Mouse (Mus musculus) CH12.LX (cell line): ENCODE measurements around the gene Gm9821. TPM values are rescaled to one million over a fixed set of nuclear protein-coding genes. Genes with fewer than 3 reads are reported as not detected.

ENCODE experiments used
- DNase-seq: peaks from one replicate; pipeline ENCODE4 v3.0.0-alpha.2; 2013; ENCODE audit errors: extremely low read depth
- H3K27ac ChIP-seq: 2 replicates; pipeline ENCODE4 v1.5.1; 2012; ENCODE audit warnings: low read depth, mild to moderate bottlenecking, control low read depth, moderate library complexity; ENCODE audit not compliant: insufficient read depth
- H3K27me3 ChIP-seq: replicated peaks from 2 replicates; pipeline ENCODE3; 2012; ENCODE audit warnings: inconsistent platforms
- H3K36me3 ChIP-seq, 2 experiments: replicated peaks in 1 of 2; 2 replicates each; pipeline versions ENCODE3 to v1.6.1; 2012; ENCODE audit warnings: inconsistent platforms in 1 of 2, low read length in 1 of 2, mild to moderate bottlenecking in 1 of 2, mixed read lengths in 1 of 2, moderate library complexity in 1 of 2; ENCODE audit not compliant: control insufficient read depth in 1 of 2, insufficient read depth in 1 of 2
- H3K4me1 ChIP-seq, 2 experiments: 2 replicates each; pipeline ENCODE4 v1.6.1; 2012; ENCODE audit warnings: inconsistent platforms in 1 of 2, moderate library complexity in 1 of 2; ENCODE audit not compliant: insufficient read depth in 2 of 2, control insufficient read depth in 1 of 2
- H3K4me2 ChIP-seq: 2 replicates; pipeline ENCODE4 v1.6.1; 2012; ENCODE audit warnings: low read depth, mild to moderate bottlenecking, control low read depth; ENCODE audit not compliant: poor library complexity, insufficient read depth, severe bottlenecking
- H3K4me3 ChIP-seq, 3 experiments: fragments of 150-350 bp in 1 of 3; sonication (generic) in 1 of 3; replicated peaks in 1 of 3; 2 replicates each; pipeline versions ENCODE3 to v1.5.1; 2011 to 2012; ENCODE audit warnings: low read depth in 2 of 3, low read length in 2 of 3, mild to moderate bottlenecking in 2 of 3, moderate library complexity in 2 of 3, control low read depth in 1 of 3, improper control_type of control experiment in 1 of 3, inconsistent platforms in 1 of 3, mixed read lengths in 1 of 3; ENCODE audit not compliant: poor library complexity in 1 of 3
- H3K79me2 ChIP-seq: replicated peaks from 2 replicates; pipeline ENCODE4 v1.6.1; 2012; ENCODE audit warnings: mild to moderate bottlenecking, moderate library complexity; ENCODE audit not compliant: control insufficient read depth, poor library complexity, insufficient read depth, severe bottlenecking; ENCODE audit errors: extremely low read depth
- H3K9ac ChIP-seq: 2 replicates; pipeline ENCODE4 v1.6.1; 2012; ENCODE audit warnings: low read depth, mild to moderate bottlenecking, control low read depth, moderate library complexity; ENCODE audit not compliant: insufficient read depth
- H3K9me3 ChIP-seq: replicated peaks from 2 replicates; pipeline ENCODE3; 2012; ENCODE audit warnings: low read length, inconsistent platforms, mixed read lengths
- BHLHE40 ChIP-seq: IDR thresholded peaks from 2 replicates; pipeline ENCODE4 v1.6.1; 2011; ENCODE audit warnings: mild to moderate bottlenecking, low read depth, low read length, improper control_type of control experiment
- CHD1 ChIP-seq: IDR thresholded peaks from 2 replicates; pipeline ENCODE4 v1.6.1; 2012; ENCODE audit warnings: low read depth, low read length, improper control_type of control experiment, inconsistent platforms
- E2F4 ChIP-seq: IDR thresholded peaks from 2 replicates; pipeline ENCODE4 v1.6.1; 2011; ENCODE audit warnings: low read depth, low read length, improper control_type of control experiment; ENCODE audit not compliant: insufficient replicate concordance
- EP300 ChIP-seq: IDR thresholded peaks from 2 replicates; pipeline ENCODE4 v1.6.1; 2011; ENCODE audit warnings: low read length, improper control_type of control experiment
- GABPA ChIP-seq: IDR thresholded peaks from 2 replicates; pipeline ENCODE4 v1.6.1; 2012; ENCODE audit warnings: low read depth, low read length, improper control_type of control experiment, inconsistent platforms; ENCODE audit not compliant: insufficient replicate concordance
- JUND ChIP-seq: conservative IDR thresholded peaks from 2 replicates; pipeline ENCODE4 v1.6.1; 2011; ENCODE audit warnings: low read depth, low read length, improper control_type of control experiment
- KAT2A ChIP-seq: IDR thresholded peaks from 2 replicates; pipeline ENCODE4 v1.6.1; 2012; ENCODE audit warnings: low read length, improper control_type of control experiment, inconsistent platforms; ENCODE audit not compliant: insufficient replicate concordance
- MAZ ChIP-seq: IDR thresholded peaks from 2 replicates; pipeline ENCODE4 v1.6.1; 2012; ENCODE audit warnings: low read depth, mild to moderate bottlenecking, inconsistent platforms, low read length, improper control_type of control experiment, moderate library complexity
- MEF2A ChIP-seq: IDR thresholded peaks from 2 replicates; pipeline ENCODE4 v1.6.1; 2014; ENCODE audit warnings: low read depth, mild to moderate bottlenecking, inconsistent platforms, low read length, improper control_type of control experiment, borderline replicate concordance
- MYC ChIP-seq: IDR thresholded peaks from 2 replicates; pipeline ENCODE4 v1.6.1; 2011; ENCODE audit warnings: low read depth, mild to moderate bottlenecking, improper control_type of control experiment, low read length
- NELFE ChIP-seq: IDR thresholded peaks from 2 replicates; pipeline ENCODE4 v1.6.1; 2011; ENCODE audit warnings: low read depth, low read length, improper control_type of control experiment
- NRF1 ChIP-seq: IDR thresholded peaks from 2 replicates; pipeline ENCODE4 v1.6.1; 2014; ENCODE audit warnings: low read depth, mild to moderate bottlenecking, inconsistent platforms, low read length, improper control_type of control experiment, moderate library complexity
- PAX5 ChIP-seq: IDR thresholded peaks from 2 replicates; pipeline ENCODE4 v1.6.1; 2012; ENCODE audit warnings: low read length, inconsistent platforms, mixed read lengths
- POLR2A ChIP-seq: IDR thresholded peaks from 2 replicates; pipeline ENCODE4 v1.6.1; 2011; ENCODE audit warnings: low read depth, mild to moderate bottlenecking, improper control_type of control experiment, low read length
- POLR2AphosphoS2 ChIP-seq: IDR thresholded peaks from 2 replicates; pipeline ENCODE4 v1.6.1; 2011; ENCODE audit warnings: low read depth, low read length, improper control_type of control experiment
- RAD21 ChIP-seq: IDR thresholded peaks from 2 replicates; pipeline ENCODE4 v1.6.1; 2011; ENCODE audit warnings: low read depth, mild to moderate bottlenecking, low read length, improper control_type of control experiment, moderate library complexity
- RCOR1 ChIP-seq: conservative IDR thresholded peaks from 2 replicates; pipeline ENCODE4 v1.6.1; 2012; ENCODE audit warnings: low read depth, mild to moderate bottlenecking, inconsistent platforms, low read length, improper control_type of control experiment
- TCF12 ChIP-seq: IDR thresholded peaks from 2 replicates; pipeline ENCODE4 v1.6.1; 2014; ENCODE audit warnings: low read depth, mild to moderate bottlenecking, inconsistent platforms, low read length, improper control_type of control experiment
- UBTF ChIP-seq: IDR thresholded peaks from 2 replicates; pipeline ENCODE4 v1.6.1; 2012; ENCODE audit warnings: low read depth, mild to moderate bottlenecking, inconsistent platforms, low read length, improper control_type of control experiment, moderate library complexity
- USF2 ChIP-seq: conservative IDR thresholded peaks from 2 replicates; pipeline ENCODE4 v1.6.1; 2011; ENCODE audit warnings: low read depth, low read length, improper control_type of control experiment
- ZC3H11A ChIP-seq: IDR thresholded peaks from 2 replicates; pipeline ENCODE4 v1.6.1; 2012; ENCODE audit warnings: low read depth, mild to moderate bottlenecking, inconsistent platforms, low read length, improper control_type of control experiment
- ZMIZ1 ChIP-seq: IDR thresholded peaks from 2 replicates; pipeline ENCODE4 v1.6.1; 2012; ENCODE audit warnings: low read depth, mild to moderate bottlenecking, inconsistent platforms, low read length, improper control_type of control experiment
- ZNF384 ChIP-seq: IDR thresholded peaks from 2 replicates; pipeline ENCODE4 v1.6.1; 2012; ENCODE audit warnings: low read depth, low read length, improper control_type of control experiment, inconsistent platforms
- dilution Hi-C: fragments of 300-500 bp; cut with MboI; formaldehyde crosslinking; loops from 2 replicates; pipeline ENCODE4 v1.14.3; 2020; ENCODE audit warnings: low sequenced_read_pairs; ENCODE audit not compliant: extremely low pct_unique_long_range_greater_than_20kb, extremely low pct_ligation_motif_present
- in situ Hi-C: fragments of 300-500 bp; cut with MboI; formaldehyde crosslinking; loops from 3 replicates; pipeline ENCODE4 v1.14.3; 2019; ENCODE audit warnings: low sequenced_read_pairs, low pct_ligation_motif_present, low pct_unique_long_range_greater_than_20kb, mixed read lengths
- polyA plus RNA-seq: library from polyadenylated mRNA; unstranded; fragments of >175 nt; gene quantifications from 2 replicates; pipeline ENCODE4 v1.2.1, GENCODE M21; 2012; ENCODE audit warnings: low read depth; ENCODE audit not compliant: insufficient read length
- total RNA-seq, 2 experiments: library from RNA; depleted of rRNA; stranded (reverse); fragments of 300-350 nt in 1 of 2; fragments of >200 nt in 1 of 2; gene quantifications; 2 replicates each; pipeline ENCODE4 v1.2.3; 2012 to 2014

Gm9821 gene
- total and polyA plus RNA-seq, 3 experiments: 0.25 to 3.8 TPM; not detected in 1

- no peaks in the 10 kb centered on the region for H3K27me3 ChIP-seq
- no peaks in the 10 kb centered on the region for H3K4me1 ChIP-seq
- H3K4me3 ChIP-seq: no peak overlapping the region
- in situ Hi-C loops (no loop called here), dilution Hi-C loops (no loop called here)
- H3K9me3 ChIP-seq: no peaks in the 10 kb centered on the region
- no peaks in the 10 kb centered on the region for H3K79me2 ChIP-seq
- H3K27ac ChIP-seq: no peak overlapping the region
- TF ChIP-seq POLR2AphosphoS2: no peak
- TF ChIP-seq ZNF384: no peak
- no peak for TF ChIP-seq UBTF
- no peak for TF ChIP-seq KAT2A
- no peak overlapping the region for H3K4me2 ChIP-seq
- no peak overlapping the region for H3K9ac ChIP-seq
- peaks cover 17 to 71% of the 10 kb centered on the region in 2 experiments for H3K36me3 ChIP-seq
- DNase-seq: no peak
These were observed 46.4 kb upstream of the Gm9821 start for GRCm38 (mm10) chr2:91899141-91899540.

GRCm38 (mm10) chr2:91900431-91900830 is 45.1 kb upstream of the Gm9821 start:
- Histone ChIP-seq H3K36me3 (peaks cover 23 to 73% of the 10 kb centered on the region in 2 experiments), H3K4me1 (no peaks in the 10 kb centered on the region), H3K9me3 (no peaks in the 10 kb centered on the region), H3K4me2 (no peak overlapping the region), H3K79me2 (no peaks in the 10 kb centered on the region), H3K4me3 (no peak overlapping the region), H3K27ac (no peak overlapping the region)
- DNase-seq: no peak
- dilution Hi-C loops: no loop called here
- TF ChIP-seq GABPA (no peak), MYC (no peak), POLR2A (no peak), TCF12 (no peak), MAZ (no peak), MEF2A (no peak), CHD1 (no peak), RCOR1 (no peak), ZMIZ1 (no peak), NELFE (no peak), USF2 (no peak)
- TF ChIP-seq, all 38 proteins: peak for 0
- Histone ChIP-seq H3K9ac (no peak overlapping the region), H3K27me3 (no peaks in the 10 kb centered on the region)
- in situ Hi-C loops: no loop called here

- no peaks in the 10 kb centered on the region for H3K27me3 ChIP-seq
- no peak overlapping the region for H3K9ac ChIP-seq
- in situ Hi-C loops (no loop called here), dilution Hi-C loops (no loop called here)
- no peak overlapping the region for H3K4me3 ChIP-seq
- H3K4me1 ChIP-seq: no peaks in the 10 kb centered on the region
- no peaks in the 10 kb centered on the region for H3K9me3 ChIP-seq
- no peak for TF ChIP-seq GABPA
- no peak for TF ChIP-seq RAD21
- no peak for TF ChIP-seq NRF1
- TF ChIP-seq PAX5: no peak
- TF ChIP-seq E2F4: no peak
- TF ChIP-seq ZNF384: no peak
- no peak for TF ChIP-seq POLR2A
- no peak for TF ChIP-seq JUND
- no peak for TF ChIP-seq ZC3H11A
- no peak for TF ChIP-seq EP300
- no peak for TF ChIP-seq BHLHE40
- TF ChIP-seq MYC: no peak
- TF ChIP-seq NELFE: no peak
- TF ChIP-seq TCF12: no peak
- TF ChIP-seq MEF2A: no peak
- H3K4me2 ChIP-seq: no peak overlapping the region
- no peak overlapping the region for H3K27ac ChIP-seq
- H3K79me2 ChIP-seq: no peaks in the 10 kb centered on the region
- H3K36me3 ChIP-seq: peaks cover 30 to 79% of the 10 kb centered on the region in 2 experiments
- no peak for DNase-seq
These were observed 43.2 kb upstream of the Gm9821 start for GRCm38 (mm10) chr2:91902336-91902735.
